Mouse (Mus musculus) G1E (cell line): ENCODE results near the gene Tent4b. TPM values are rescaled to one million over a fixed set of nuclear protein-coding genes. Genes with fewer than 3 reads are reported as not detected.

Source experiments
- ATAC-seq: 2 replicates; pipeline ENCODE4 v1.8.0; 2016; ENCODE audit warnings: mild to moderate bottlenecking; ENCODE audit not compliant: insufficient number of reproducible peaks, poor library complexity, low FRiP score, severe bottlenecking; ENCODE audit errors: extremely low read depth
- DNase-seq: peaks from one replicate; pipeline ENCODE4 v3.0.0; 2012; ENCODE audit warnings: low spot score
- H3K27me3 ChIP-seq: 2 replicates; pipeline ENCODE4 v1.6.1; 2012; ENCODE audit warnings: mild to moderate bottlenecking, low read length, inconsistent platforms; ENCODE audit not compliant: insufficient read depth
- H3K36me3 ChIP-seq: replicated peaks from 2 replicates; pipeline ENCODE3; 2012; ENCODE audit warnings: mild to moderate bottlenecking, inconsistent platforms
- H3K4me1 ChIP-seq: 2 replicates; pipeline ENCODE4 v1.6.1; 2012; ENCODE audit warnings: low read depth, low read length, inconsistent platforms, mixed read lengths; ENCODE audit not compliant: insufficient read depth
- H3K4me3 ChIP-seq: 2 replicates; pipeline ENCODE4 v1.5.1; 2012; ENCODE audit warnings: low read depth, mild to moderate bottlenecking, inconsistent platforms, low read length, moderate library complexity, mixed read lengths
- H3K9me3 ChIP-seq: replicated peaks from 2 replicates; pipeline ENCODE4 v1.6.1; 2012; ENCODE audit warnings: inconsistent platforms
- CTCF ChIP-seq: IDR thresholded peaks from 2 replicates; pipeline ENCODE4 v1.5.1; 2012; ENCODE audit warnings: low read depth, low read length, inconsistent platforms, mixed read lengths
- GATA1 ChIP-seq: IDR thresholded peaks from 2 replicates; pipeline ENCODE4 v1.6.1; 2012; ENCODE audit warnings: borderline replicate concordance, low read length, inconsistent platforms, mixed read lengths
- GATA2 ChIP-seq: IDR thresholded peaks from 2 replicates; pipeline ENCODE4 v1.6.1; 2012; ENCODE audit warnings: low read depth, low read length, inconsistent platforms, borderline replicate concordance
- POLR2AphosphoS5 ChIP-seq: IDR thresholded peaks from 2 replicates; pipeline ENCODE4 v1.6.1; 2012; ENCODE audit warnings: low read depth, low read length, inconsistent platforms; ENCODE audit not compliant: insufficient replicate concordance
- TAL1 ChIP-seq: conservative IDR thresholded peaks from 2 replicates; pipeline ENCODE4 v1.6.1; 2012; ENCODE audit warnings: low read depth, low read length, inconsistent platforms, mixed read lengths
- polyA plus RNA-seq: library from polyadenylated mRNA; stranded (reverse); fragments of >175 nt; gene quantifications from 2 replicates; pipeline ENCODE4 v1.2.3, GENCODE M21; 2012
- total RNA-seq, 2 experiments: library from RNA; stranded (forward) in 1 of 2; stranded (reverse) in 1 of 2; fragments of 200-1000 nt in 1 of 2; fragments of >200 nt in 1 of 2; fragmentation: Nextera tagmentation in 1 of 2; gene quantifications; 2 replicates each; pipeline ENCODE4 v1.2.3; 2014 to 2017

Gene Tent4b
- total and polyA plus RNA-seq, 3 experiments = 10.3 to 58.6 (median 36.0) TPM

DNA sequence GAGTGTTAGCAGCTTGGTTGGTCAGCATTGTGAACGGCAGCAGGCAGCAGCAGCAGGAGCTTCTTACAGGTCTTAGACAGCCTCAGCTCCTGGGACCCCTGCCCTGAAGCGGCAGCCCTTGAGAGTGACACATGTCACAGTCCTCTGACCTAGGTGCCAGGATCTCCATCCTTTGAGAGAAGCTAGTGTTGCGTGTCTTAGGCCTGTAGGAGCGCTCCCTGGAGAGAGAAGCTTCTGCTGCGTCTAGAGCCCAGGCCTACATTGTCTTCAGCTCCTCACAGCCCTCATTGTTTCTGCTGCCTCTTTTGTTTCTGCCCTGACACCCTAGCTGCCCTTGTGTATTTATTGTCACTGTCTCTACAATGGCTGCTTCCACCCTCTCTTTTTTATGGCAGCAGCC lies 26.3 kb downstream of the Tent4b start:
- ATAC-seq (no peak), DNase-seq (no peak)
- TF ChIP-seq CTCF (no peak), GATA1 (no peak), GATA2 (no peak), POLR2AphosphoS5 (no peak), TAL1 (no peak)
- H3K4me1 ChIP-seq = peaks cover 30% of the 10 kb centered on the region
- no peak overlapping the region for H3K4me3 ChIP-seq
- no peaks in the 10 kb centered on the region for H3K9me3 ChIP-seq
- H3K36me3 ChIP-seq = peaks cover 52% of the 10 kb centered on the region
- H3K27me3 ChIP-seq = no peaks in the 10 kb centered on the region

DNA sequence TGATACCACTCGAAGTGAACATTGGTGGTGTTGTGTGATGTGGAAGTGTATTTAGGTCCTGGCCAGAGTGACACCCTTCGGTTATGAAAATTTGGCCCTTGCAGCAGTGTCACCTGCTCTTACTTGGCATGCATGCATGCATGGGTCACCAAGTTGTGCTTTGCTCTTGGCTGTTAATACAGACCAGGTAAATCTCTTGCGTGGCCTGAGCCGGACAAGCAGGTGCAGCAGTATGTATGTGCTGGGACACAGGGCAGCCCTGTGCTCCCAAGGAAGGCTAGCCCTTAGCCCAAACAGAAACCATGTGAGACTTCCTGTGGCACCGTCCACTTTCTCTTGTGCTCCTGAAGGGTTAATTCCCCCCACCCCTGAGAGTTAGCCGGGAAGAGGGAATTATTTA lies 28.8 kb downstream of the Tent4b start:
- no peaks in the 10 kb centered on the region for H3K27me3 ChIP-seq
- H3K4me3 ChIP-seq = no peak overlapping the region
- TF ChIP-seq GATA1 (no peak), GATA2 (no peak), POLR2AphosphoS5 (no peak), CTCF (no peak)
- no peak for DNase-seq
- peaks cover 17% of the 10 kb centered on the region for H3K4me1 ChIP-seq
- peaks cover 52% of the 10 kb centered on the region for H3K36me3 ChIP-seq
- no peak for ATAC-seq
- no peaks in the 10 kb centered on the region for H3K9me3 ChIP-seq

- no peak for DNase-seq
- ATAC-seq = no peak
- peaks cover 17% of the 10 kb centered on the region for H3K4me1 ChIP-seq
- no peak overlapping the region for H3K4me3 ChIP-seq
- no peaks in the 10 kb centered on the region for H3K9me3 ChIP-seq
- TF ChIP-seq CTCF = no peak
- TF ChIP-seq GATA2 = no peak
- TF ChIP-seq GATA1 = no peak
- no peak for TF ChIP-seq POLR2AphosphoS5
- TF ChIP-seq TAL1 = no peak
- no peaks in the 10 kb centered on the region for H3K27me3 ChIP-seq
- H3K36me3 ChIP-seq = peaks cover 51% of the 10 kb centered on the region
These were observed 29.3 kb downstream of the Tent4b start for GRCm38 (mm10) chr8:88228286-88228685.

DNA sequence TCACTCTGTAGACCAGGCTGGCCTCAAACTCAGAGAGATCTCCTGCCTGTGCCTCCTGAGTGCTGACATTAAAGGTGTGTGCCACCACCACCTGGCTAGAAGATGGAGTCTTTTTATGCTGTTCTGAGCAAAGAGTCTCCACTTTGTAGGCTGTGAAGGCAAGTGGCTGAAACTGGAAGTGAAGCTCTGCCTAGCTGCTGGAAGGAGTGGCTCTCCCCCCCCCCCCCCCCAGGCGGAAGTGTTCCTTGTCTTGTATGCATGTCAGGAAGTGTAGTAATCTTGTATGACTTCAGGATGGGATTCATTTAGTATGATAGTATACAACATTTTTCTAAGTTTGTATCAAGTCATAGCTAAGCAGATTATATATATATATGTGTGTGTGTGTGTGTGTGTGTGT lies 29.8 kb downstream of the Tent4b start:
- peaks cover 17% of the 10 kb centered on the region for H3K4me1 ChIP-seq
- H3K36me3 ChIP-seq = peaks cover 51% of the 10 kb centered on the region
- ATAC-seq (no peak), DNase-seq (no peak)
- TF ChIP-seq TAL1 (no peak), GATA1 (no peak), POLR2AphosphoS5 (no peak), CTCF (no peak), GATA2 (no peak)
- no peaks in the 10 kb centered on the region for H3K9me3 ChIP-seq
- no peaks in the 10 kb centered on the region for H3K27me3 ChIP-seq
- no peak overlapping the region for H3K4me3 ChIP-seq

DNA sequence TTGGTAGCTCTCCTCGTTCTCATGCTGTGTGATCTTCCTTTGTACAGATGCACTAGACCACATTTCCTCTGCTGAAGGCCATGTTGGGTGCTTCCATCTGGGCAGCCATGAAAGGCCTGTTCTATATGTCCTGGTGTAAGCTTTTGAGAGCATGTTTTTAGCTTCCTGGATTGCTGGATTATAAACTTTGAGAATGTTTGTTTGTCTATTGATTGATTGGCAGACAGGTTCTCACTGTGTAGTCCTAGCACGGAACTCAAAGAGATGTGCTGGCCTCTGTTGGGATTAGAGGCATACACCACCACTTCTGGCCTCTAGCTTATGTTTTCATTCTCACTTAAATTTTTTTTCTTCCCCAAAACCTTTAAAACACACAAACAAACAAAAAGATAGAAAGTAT lies 37.7 kb downstream of the Tent4b start:
- no peak for TF ChIP-seq POLR2AphosphoS5
- TF ChIP-seq CTCF = no peak
- Histone ChIP-seq H3K4me3 (no peak overlapping the region), H3K36me3 (peaks cover 40% of the 10 kb centered on the region), H3K4me1 (peaks cover 10% of the 10 kb centered on the region), H3K27me3 (no peaks in the 10 kb centered on the region), H3K9me3 (no peaks in the 10 kb centered on the region)
- no peak for DNase-seq
- no peak for ATAC-seq

DNA sequence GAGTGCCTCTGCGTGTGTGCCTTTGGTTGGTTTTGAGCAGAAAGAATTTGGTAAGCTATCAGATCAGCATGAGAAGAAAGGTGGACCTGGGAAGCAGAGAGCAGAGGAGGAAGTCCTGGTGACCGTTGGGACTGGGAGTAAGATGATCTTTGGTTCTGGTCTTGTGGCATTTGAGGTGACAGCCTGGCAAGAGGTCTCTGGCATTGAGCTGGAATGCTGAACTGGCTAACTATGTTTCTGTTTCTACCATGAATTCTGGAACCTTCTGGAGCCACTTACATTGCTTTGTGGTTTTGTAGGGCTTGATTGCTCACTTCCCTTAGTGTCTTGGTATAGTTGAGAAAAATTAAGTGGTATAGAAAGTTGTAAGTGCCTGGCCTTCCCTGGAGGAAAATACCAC lies 38.6 kb downstream of the Tent4b start:
- Histone ChIP-seq H3K9me3 (no peaks in the 10 kb centered on the region), H3K4me3 (no peak overlapping the region), H3K36me3 (peaks cover 42% of the 10 kb centered on the region), H3K27me3 (no peaks in the 10 kb centered on the region), H3K4me1 (peaks cover 8% of the 10 kb centered on the region)
- DNase-seq = no peak
- no peak for ATAC-seq
- TF ChIP-seq GATA2 (no peak), TAL1 (no peak), GATA1 (no peak), POLR2AphosphoS5 (no peak), CTCF (no peak)

- ATAC-seq = no peak
- H3K36me3 ChIP-seq = peaks cover 49% of the 10 kb centered on the region
- no peak for TF ChIP-seq GATA1
- no peak for TF ChIP-seq POLR2AphosphoS5
- TF ChIP-seq CTCF = no peak
- no peaks in the 10 kb centered on the region for H3K27me3 ChIP-seq
- no peak for DNase-seq
- peaks cover 8% of the 10 kb centered on the region for H3K4me1 ChIP-seq
- no peak overlapping the region for H3K4me3 ChIP-seq
- H3K9me3 ChIP-seq = no peaks in the 10 kb centered on the region
These were observed 40.3 kb downstream of the Tent4b start for GRCm38 (mm10) chr8:88239277-88239676.
